Mouse (Mus musculus): ENCODE data around the gene Heatr4. TPM values are rescaled to one million over a fixed set of nuclear protein-coding genes. Genes with fewer than 3 reads are reported as not detected.
A peak's percentile ranks its signal among the peaks of the same experiment; 100 is the strongest.

Heatr4 gene
- polyA plus RNA-seq, 1 experiment from 2014 or later = not detected

DNA sequence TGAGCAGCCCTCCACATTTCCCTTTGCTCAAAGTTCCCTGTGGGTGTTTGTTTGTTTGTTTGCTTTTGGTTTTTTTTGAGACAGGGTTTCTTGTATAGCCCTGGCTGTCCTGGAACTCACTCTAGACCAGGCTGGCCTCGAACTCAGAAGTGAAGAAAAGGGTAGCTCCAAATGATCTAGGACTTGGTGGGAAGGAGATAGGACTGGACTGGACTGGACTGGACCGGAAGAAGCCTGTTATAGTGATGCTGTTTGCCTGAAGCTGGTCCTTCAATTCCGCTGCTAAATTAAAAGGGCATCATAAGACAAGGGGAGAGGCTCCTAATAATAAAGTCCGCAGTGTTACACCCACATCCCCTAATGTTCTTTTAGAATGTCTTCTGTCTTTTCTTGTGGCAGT lies 3.8 kb upstream of the Heatr4 start:
- peak overlapping the region; percentile 63 for H3K4me2 ChIP-seq (replicated peaks)
- no peaks in the 10 kb centered on the region for H3K27me3 ChIP-seq (replicated peaks)
- H3K27ac ChIP-seq = peak overlapping the region; percentile 94; the same call in 1 of the 2 replicates
- H3K36me3 ChIP-seq = no peaks in the 10 kb centered on the region
- peak overlapping the region; percentile 63 for H3K4me3 ChIP-seq (replicated peaks)
- no peaks in the 10 kb centered on the region for H3K9me3 ChIP-seq
- WGBS = 62% methylated on average over 4 of the region's 4 CpGs
- peaks cover 3% of the 10 kb centered on the region for H3K4me1 ChIP-seq (replicated peaks)
- ATAC-seq = peak; percentile 26; the same call in 1 of the 2 replicates
- H3K9ac ChIP-seq = peak overlapping the region; percentile 72

- Histone ChIP-seq H3K4me3 (replicated peaks) (peak within 1 kb of the TSS; percentile 63), H3K27ac (peak within 1 kb of the TSS; percentile 94), H3K36me3 (no peaks in the 10 kb centered on the region), H3K9me3 (no peaks in the 10 kb centered on the region), H3K4me2 (replicated peaks) (peak within 1 kb of the TSS; percentile 63), H3K4me1 (replicated peaks) (peaks cover 3% of the 10 kb centered on the region), H3K27me3 (replicated peaks) (no peaks in the 10 kb centered on the region), H3K9ac (peak within 1 kb of the TSS; percentile 72)
- ATAC-seq = peak; percentile 92
- under 1% methylated on average over 80 of the region's 80 CpGs for WGBS
These were observed 3.2 kb upstream of the Heatr4 start, which contains the start of gene Acot2 for GRCm38 (mm10) chr12:83987583-83988441. TSS of gene Acot2 (plus strand) at chr12:83987861.

- Histone ChIP-seq H3K9me3 (no peaks in the 10 kb centered on the region), H3K4me1 (replicated peaks) (peaks cover 3% of the 10 kb centered on the region), H3K4me3 (replicated peaks) (peak overlapping the region; percentile 63), H3K4me2 (replicated peaks) (peak overlapping the region; percentile 63), H3K27me3 (replicated peaks) (no peaks in the 10 kb centered on the region), H3K9ac (peak overlapping the region; percentile 72), H3K27ac (peak overlapping the region; percentile 94), H3K36me3 (no peaks in the 10 kb centered on the region)
- 13% methylated on average over 8 of the region's 8 CpGs for WGBS
- ATAC-seq = peak; percentile 50
These were observed 2.6 kb upstream of the Heatr4 start for GRCm38 (mm10) chr12:83987242-83987582.

DNA sequence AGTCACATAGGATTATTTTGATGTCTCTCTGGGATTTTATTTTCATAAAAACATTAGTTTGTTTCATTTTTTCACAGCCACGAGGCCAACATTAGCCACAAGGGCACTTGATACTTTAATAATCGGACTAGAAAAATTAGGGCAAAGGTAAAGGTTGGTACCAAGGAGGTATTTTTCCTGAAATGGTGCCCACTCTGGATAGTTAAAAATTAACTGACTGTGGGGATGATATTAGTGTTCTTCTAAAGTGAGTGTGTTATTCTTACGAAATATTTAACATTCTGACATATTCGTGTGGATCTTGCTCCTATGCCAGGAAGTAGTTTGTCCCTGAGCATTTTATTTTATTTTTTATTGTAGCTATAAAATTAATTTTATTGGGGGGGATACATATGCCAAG lies 3.0 kb downstream of the Heatr4 start:
- no peaks in the 10 kb centered on the region for H3K9me3 ChIP-seq
- no peaks in the 10 kb centered on the region for H3K27me3 ChIP-seq (replicated peaks)
- WGBS = 78% methylated on average over 4 of the region's 4 CpGs
- no peak overlapping the region for H3K4me2 ChIP-seq (replicated peaks)
- ATAC-seq = no peak
- no peak overlapping the region for H3K4me3 ChIP-seq (replicated peaks)
- H3K36me3 ChIP-seq = no peaks in the 10 kb centered on the region
- H3K9ac ChIP-seq = no peak overlapping the region
- H3K4me1 ChIP-seq (replicated peaks) = no peaks in the 10 kb centered on the region
- no peak overlapping the region for H3K27ac ChIP-seq

DNA sequence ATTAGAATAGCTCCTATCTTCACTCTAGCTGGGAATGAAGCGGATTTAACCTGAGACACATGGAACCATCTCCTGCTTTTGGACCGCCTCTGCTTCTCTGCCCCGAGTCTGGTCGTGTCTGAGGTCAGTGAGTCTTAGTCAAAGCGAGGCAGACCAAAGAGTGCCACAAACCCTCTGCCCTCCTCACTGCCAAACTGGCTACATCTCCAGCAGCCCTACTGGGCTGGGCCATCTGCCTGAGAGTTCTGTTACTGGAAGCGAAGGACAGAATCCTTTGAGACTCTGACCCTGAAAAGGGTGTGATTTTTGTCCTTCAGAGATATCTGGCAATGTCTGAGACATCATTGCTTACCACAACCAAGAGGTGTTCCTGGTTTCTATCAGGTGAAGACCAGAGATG lies 5.8 kb downstream of the Heatr4 start:
- no peak for ATAC-seq
- no peak overlapping the region for H3K4me2 ChIP-seq (replicated peaks)
- H3K9me3 ChIP-seq = no peaks in the 10 kb centered on the region
- no peak overlapping the region for H3K9ac ChIP-seq
- 89% methylated on average over 6 of the region's 6 CpGs for WGBS
- no peaks in the 10 kb centered on the region for H3K36me3 ChIP-seq
- H3K4me1 ChIP-seq (replicated peaks) = no peaks in the 10 kb centered on the region
- no peak overlapping the region for H3K4me3 ChIP-seq (replicated peaks)
- H3K27me3 ChIP-seq (replicated peaks) = no peaks in the 10 kb centered on the region
- no peak overlapping the region for H3K27ac ChIP-seq

- no peaks in the 10 kb centered on the region for H3K9me3 ChIP-seq
These were observed 12.5 kb downstream of the Heatr4 start for GRCm38 (mm10) chr12:83972117-83972516.

GRCm38 (mm10) chr12:83965235-83965634 lies 19.4 kb downstream of the Heatr4 start:
- Histone ChIP-seq H3K9me3 (no peaks in the 10 kb centered on the region), H3K27me3 (replicated peaks) (no peaks in the 10 kb centered on the region), H3K4me2 (replicated peaks) (no peak overlapping the region), H3K4me1 (replicated peaks) (no peaks in the 10 kb centered on the region), H3K9ac (no peak overlapping the region), H3K36me3 (no peaks in the 10 kb centered on the region), H3K4me3 (replicated peaks) (no peak overlapping the region), H3K27ac (no peak overlapping the region)
- ATAC-seq = no peak
- WGBS = 82% methylated on average over 7 of the region's 7 CpGs

More at GRCm38 (mm10) chr12:83972117-83972516, 12.5 kb downstream of the Heatr4 start:
- H3K4me2 ChIP-seq (replicated peaks) = no peak overlapping the region
- H3K4me3 ChIP-seq (replicated peaks) = no peak overlapping the region
- no peak overlapping the region for H3K27ac ChIP-seq
- no peaks in the 10 kb centered on the region for H3K36me3 ChIP-seq
- H3K4me1 ChIP-seq (replicated peaks) = 0 out of 2 replicates have a peak, but pooled peaks cover 2% of the 10 kb centered on the region
- H3K27me3 ChIP-seq (replicated peaks) = no peaks in the 10 kb centered on the region
- 54% methylated on average over 2 of the region's 2 CpGs for WGBS
- peak; percentile 80 for ATAC-seq
- H3K9ac ChIP-seq = no peak overlapping the region

DNA sequence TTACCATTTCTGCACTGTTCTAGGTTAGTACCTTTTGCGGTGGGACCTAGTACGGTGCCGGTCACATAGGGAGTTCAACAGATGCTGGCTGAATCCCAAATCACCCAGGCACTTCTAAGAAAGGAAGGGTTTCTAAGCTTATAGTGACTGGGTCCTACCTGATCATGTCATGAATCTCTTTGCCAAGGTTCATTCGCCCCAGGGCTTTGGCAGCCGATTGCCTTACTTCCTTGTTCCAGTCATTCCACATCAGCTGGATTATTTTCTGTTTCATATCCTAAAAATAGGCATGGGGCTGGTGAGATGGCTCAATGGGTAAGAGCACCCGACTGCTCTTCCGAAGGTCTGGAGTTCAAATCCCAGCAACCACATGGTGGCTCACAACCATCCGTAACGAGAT lies 26.4 kb downstream of the Heatr4 start:
- no peak overlapping the region for H3K9ac ChIP-seq
- no peak overlapping the region for H3K4me2 ChIP-seq (replicated peaks)
- no peaks in the 10 kb centered on the region for H3K36me3 ChIP-seq
- no peak overlapping the region for H3K27ac ChIP-seq
- H3K4me3 ChIP-seq (replicated peaks) = no peak overlapping the region
- no peaks in the 10 kb centered on the region for H3K4me1 ChIP-seq (replicated peaks)
- no peak for ATAC-seq
- 90% methylated on average over 9 of the region's 9 CpGs for WGBS
- no peaks in the 10 kb centered on the region for H3K9me3 ChIP-seq
- H3K27me3 ChIP-seq (replicated peaks) = no peaks in the 10 kb centered on the region

GRCm38 (mm10) chr12:83951711-83952575 lies 32.7 kb downstream of the Heatr4 start:
- Histone ChIP-seq H3K36me3 (no peaks in the 10 kb centered on the region), H3K27ac (peak overlapping the region; percentile 86; the same call in 1 of the 2 replicates), H3K4me3 (replicated peaks) (peak overlapping the region; percentile 93), H3K9me3 (no peaks in the 10 kb centered on the region), H3K4me2 (replicated peaks) (peak overlapping the region; percentile 94), H3K9ac (peak overlapping the region; percentile 90), H3K4me1 (replicated peaks) (peaks cover 20% of the 10 kb centered on the region), H3K27me3 (replicated peaks) (no peaks in the 10 kb centered on the region)
- WGBS = 55% methylated on average over 32 of the region's 32 CpGs
- ATAC-seq = peak; percentile 25

GRCm38 (mm10) chr12:83950840-83951701 lies 33.6 kb downstream of the Heatr4 start:
- Histone ChIP-seq H3K27me3 (replicated peaks) (no peaks in the 10 kb centered on the region), H3K4me1 (replicated peaks) (peaks cover 20% of the 10 kb centered on the region), H3K9ac (peak overlapping the region; percentile 90), H3K4me2 (replicated peaks) (peak overlapping the region; percentile 94), H3K36me3 (no peaks in the 10 kb centered on the region), H3K27ac (peak overlapping the region; percentile 86), H3K4me3 (replicated peaks) (peak overlapping the region; percentile 93), H3K9me3 (no peaks in the 10 kb centered on the region)
- peak; percentile 68 for ATAC-seq
- WGBS = under 1% methylated on average over 116 of the region's 116 CpGs

- Histone ChIP-seq H3K4me1 (replicated peaks) (peaks cover 20% of the 10 kb centered on the region), H3K9ac (peak within 1 kb of the TSS; percentile 90), H3K27ac (peak within 1 kb of the TSS; percentile 86), H3K36me3 (no peaks in the 10 kb centered on the region), H3K27me3 (replicated peaks) (no peaks in the 10 kb centered on the region), H3K9me3 (no peaks in the 10 kb centered on the region), H3K4me3 (replicated peaks) (peak within 1 kb of the TSS; percentile 93), H3K4me2 (replicated peaks) (peak within 1 kb of the TSS; percentile 94)
- ATAC-seq = peak; percentile 95
- WGBS = under 1% methylated on average over 37 of the region's 37 CpGs
These were observed 34.2 kb downstream of the Heatr4 start, which contains the start of gene Riox1 for GRCm38 (mm10) chr12:83950493-83950839. TSS of gene Riox1 (plus strand) at chr12:83950608.

Measured in intestine, embryonic 15.5 days (tissue).